Mouse (Mus musculus): Measurements from ENCODE around the gene 4933424G06Rik.

Gene 4933424G06Rik

DNA sequence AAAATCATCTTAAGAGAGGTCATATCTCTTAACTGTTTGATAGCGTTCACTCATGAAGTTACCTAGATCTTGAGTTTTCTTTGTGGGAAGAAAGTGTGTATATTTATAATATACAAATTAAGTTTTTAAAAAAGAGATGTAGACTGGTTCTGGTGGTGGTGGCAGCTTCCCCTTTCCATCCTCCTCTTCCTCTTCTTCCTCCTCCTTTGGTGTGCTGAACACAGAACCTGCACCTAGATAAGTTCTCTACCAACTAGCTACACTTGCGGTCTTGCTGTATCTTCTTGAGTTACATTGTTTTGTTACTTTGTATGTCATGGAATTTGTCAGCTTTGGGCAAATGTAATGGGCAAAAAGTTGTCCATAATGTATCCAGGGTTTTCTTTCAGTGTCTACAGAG, 1.2 kb downstream of the 4933424G06Rik start:
- DNase-seq, result no peak

DNA sequence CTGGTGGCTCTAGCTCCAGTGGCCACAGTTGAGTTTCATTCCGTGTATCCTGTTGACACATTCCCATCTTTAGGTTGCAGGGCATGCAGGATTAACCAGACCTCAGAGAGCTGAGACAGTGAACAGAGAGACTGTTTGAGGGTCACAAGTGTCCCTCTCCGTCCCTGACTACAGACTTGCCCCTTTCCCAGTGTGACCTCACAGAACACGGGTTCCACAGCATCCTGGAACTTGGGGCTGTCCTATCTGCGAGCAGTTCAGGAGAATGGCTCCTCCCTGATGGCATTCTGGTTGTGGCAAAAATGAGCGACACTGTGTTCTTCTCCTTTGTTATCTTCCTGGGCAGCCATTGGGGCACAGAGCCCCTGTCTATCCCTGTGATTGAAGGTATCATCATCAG, 4.4 kb downstream of the 4933424G06Rik start, which contains the start of gene Actr1b:
TSS of gene Actr1b (minus strand) at position 112 of the 400 bp plus-strand sequence.
- peak; percentile 77 for DNase-seq

DNA sequence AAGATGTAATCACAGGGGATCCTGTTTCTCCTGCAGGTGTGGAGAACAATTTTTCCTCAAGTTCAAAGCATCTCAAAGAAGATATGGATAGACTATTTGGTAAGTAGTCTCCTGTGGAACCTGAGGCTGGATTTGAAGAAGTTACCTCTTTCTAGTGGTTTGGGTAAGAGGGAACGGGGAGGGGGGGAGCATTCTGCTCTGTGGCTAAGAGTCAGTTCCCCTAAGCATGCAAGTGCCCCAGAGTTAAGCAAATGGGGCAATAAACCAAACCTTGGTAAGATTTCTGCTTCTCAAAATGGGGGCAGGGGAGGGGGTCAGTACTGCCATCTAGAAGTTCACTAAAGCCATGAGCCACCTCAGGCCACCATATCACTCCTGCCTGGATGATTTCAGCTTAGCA, 8.8 kb downstream of the 4933424G06Rik start:
- no peak for DNase-seq

DNA sequence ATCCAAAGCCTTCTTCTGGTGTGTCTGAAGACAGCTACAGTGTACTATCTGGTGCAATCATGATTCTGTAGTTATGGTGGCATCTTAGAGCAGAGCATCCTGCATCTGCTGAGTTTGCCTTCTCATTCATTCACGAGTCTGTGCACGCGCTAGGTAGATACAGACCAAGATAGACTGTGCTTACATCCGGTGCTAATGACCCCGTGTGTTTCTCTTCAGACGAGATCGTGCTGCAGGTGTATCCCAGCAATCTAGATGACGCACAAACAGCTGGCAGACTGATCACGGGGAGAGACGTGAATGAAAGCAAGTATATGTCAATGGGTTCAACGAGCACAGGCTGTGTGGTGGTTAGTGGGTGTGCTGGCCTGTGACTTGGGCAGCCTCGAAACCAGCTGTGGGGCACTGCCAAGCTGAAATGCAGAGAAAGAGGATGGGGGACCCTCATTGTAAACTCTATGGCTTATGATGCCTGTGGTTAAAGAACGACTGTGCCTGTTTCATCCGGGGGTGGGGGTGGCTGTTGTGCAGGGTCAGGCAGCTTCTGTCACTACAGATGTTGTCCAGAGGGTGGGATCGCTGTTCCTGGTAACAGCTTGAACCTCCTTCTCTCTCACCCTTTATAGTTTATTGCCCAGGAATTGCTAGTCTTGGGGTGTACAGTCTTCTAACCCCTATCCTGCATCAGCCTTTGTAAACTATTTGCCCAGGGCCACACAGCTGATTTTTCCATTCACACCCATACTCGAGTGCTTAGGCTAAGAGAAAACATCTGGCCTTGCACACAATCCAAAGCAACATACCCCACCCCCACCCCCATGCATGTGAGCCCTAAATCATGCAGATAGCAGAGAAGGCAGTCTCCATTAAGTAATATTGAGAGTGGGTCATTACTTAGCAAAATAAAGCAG, 13.5 kb downstream of the 4933424G06Rik start:
- DNase-seq, result no peak

DNA sequence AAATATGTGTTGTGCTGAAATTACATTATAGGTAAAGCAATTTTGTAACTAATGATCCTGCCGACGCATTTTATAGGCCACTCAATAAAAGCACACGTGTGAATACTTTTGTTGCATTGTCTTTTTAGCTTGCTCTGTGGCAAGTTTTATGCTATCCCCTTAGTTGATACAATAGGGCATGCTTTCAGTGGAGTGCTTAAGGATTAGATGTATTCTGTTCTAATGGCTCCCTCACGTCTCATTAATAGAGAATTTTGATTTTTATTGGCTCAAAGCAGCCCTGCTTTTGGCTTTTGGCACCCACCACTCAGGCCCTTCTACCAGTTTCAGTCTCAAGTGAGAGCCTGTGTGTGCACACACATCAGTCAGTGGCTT, 14.1 kb downstream of the 4933424G06Rik start:
- DNase-seq, result no peak

DNA sequence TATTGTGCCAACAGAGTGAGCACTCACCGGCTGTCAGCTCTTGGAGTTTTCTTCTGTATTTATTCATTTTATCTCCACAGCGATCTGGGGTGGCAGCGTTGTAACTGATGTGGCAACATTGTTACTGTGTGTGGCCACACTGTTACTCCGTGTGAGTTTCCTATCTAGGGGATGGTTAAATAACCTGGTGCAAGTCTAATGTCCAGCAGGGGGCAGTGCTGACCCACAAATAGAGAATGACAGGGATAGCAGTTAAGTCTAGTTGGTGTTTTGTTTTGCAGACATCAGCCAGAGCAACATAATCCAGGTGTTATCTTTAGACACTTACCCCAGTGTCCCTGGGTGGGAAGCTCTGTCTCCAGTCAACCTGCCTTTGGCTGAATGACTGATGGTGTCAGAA, 27.4 kb downstream of the 4933424G06Rik start:
- DNase-seq, result peak; percentile 94

DNA sequence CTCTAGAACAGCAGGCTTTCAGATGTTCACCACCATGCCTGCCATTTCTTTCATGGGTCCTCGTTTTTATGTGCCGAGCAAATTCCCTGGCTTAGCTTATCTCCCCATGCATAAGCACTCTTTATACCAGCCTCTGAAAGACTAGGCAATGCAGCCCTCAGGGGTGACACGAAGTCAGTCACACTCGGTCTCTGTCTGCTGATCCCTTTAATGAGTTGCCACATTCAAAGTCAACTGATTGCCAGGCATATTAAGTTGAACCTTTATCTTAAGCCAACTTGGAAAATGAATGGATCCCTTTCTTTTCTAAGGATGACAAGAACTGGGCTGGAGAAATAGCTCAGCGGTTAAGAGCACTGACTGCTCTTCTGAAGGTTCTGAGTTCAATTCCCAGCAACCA, 29.3 kb downstream of the 4933424G06Rik start:
- DNase-seq, result peak; percentile 63

DNA sequence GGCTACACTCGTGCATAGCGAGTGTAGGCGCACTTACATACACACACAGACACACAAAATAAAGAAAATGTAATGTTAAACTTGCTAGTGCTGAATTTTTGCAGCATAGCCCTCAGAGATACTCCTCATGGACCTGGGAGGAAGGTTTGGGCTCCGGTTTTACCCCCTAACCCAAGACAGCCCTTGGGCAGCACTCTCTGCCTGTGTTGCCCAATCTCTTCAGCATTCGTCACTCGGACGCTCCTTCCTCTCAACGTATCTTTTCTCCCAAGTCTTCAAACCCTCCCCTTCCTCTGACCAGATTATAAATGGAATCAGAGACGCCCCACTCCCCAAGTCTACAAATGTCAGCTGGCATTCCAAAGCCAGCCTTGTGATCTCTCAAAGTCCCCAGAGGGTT, 33.1 kb downstream of the 4933424G06Rik start:
- peak; percentile 60 for DNase-seq

DNA sequence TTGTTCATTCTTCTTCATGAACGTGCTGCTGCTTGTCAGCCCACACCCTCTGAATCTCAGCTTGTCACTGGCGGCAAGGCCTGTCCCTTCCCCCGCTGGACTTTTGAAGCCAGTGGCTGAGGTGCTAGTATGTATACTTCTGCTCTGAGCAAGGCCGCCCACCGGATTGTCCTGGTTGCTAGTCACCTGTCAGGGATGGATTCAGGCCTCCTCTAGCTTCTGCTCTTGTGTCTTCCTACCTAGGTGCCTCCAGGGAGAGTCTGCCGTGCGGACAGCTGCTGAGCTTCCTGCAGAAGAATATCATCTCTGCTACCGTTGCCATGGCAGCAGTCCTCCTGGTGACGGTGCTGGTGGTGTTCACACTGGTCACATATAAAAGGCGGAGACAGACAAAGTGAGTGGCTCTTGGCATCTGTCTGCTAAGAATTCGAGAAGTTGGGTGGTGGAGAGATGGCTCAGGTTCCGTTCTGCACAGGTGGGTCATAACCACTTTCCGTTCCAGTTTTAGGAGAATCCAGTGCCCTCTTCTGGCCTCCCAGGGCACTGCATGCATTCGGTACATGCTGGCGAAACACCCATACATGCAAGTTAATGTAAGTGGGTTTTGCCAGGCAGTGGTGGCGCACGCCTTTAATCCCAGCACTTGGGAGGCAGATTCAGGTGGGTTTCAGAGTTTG, 34.5 kb downstream of the 4933424G06Rik start:
- DNase-seq, result peak; percentile 87

DNA sequence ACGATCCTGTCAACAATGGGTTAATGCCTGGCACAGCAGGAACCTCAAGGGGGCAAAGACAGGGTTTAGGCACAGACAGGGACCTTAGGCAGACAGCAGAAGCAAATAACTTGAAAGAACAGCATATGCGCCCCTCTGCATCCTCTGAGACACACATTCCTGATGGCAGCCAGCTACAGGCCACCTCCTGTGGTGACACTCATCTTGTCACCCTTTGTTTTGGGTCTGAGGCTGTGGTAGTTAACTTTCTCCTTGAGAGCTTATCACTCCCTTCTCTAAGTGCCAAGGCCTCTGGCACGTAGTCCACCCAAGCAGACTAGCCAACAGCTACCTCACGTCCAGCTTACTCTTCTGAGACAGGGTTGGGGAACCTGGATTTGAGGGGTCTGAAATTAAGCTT, 35.7 kb downstream of the 4933424G06Rik start:
- DNase-seq, result peak; percentile 61

DNA sequence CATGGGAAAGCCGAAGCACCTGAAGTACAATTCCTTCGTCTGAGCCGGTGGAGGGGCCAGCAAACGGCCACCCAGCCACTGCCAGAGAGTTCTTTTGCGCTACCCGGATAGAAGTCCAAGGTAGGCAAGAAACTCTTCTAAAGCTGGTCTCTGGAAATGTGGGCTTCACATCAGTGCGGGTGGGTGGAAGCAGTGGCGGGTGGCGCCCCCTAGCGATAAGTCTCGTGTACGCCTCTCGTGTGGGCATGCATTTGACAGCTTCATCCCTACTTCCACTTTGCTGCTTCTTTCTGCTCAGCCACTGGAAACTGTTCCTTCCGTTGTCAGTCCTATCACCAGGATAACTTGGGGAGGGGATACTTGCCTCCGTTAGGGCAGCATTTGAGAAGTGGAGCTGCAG, 36.5 kb downstream of the 4933424G06Rik start:
- peak; percentile 74 for DNase-seq

DNA sequence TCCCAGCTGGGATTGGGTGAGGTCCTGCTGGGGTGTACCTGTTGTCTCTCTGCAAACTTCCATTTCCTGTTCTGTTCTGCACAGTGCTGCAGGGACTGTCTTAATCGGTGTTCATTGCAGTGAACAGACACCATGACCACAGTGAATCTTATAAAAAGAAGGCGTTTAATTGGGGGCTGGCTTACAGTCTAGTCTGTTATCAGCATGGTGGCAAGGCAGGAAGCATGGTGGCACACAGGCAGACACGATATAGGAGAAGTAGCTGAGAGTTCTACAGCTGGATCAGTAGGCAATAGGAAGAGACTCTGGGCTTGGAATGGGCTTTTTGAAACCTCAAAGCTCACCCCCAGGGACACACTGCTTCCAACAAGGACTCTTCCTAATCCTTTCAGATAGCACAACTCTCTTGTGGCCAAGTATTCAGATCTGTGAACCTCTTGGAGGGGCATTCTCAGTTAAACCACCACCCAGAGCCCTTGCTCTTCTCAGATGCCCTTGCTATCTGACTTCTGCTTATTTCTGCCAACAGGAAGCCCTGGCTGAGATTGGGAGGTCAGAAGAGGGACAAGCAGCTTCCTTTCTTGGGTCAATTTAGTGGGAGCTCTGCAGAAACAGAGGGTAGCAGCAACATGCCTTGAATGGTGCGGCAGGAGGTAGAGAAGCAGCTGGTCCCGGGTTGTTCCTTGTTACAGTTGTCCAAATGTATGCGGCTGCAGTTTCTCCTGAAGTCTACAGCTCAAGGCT, 44.2 kb downstream of the 4933424G06Rik start:
- DNase-seq, result peak; percentile 88

DNA sequence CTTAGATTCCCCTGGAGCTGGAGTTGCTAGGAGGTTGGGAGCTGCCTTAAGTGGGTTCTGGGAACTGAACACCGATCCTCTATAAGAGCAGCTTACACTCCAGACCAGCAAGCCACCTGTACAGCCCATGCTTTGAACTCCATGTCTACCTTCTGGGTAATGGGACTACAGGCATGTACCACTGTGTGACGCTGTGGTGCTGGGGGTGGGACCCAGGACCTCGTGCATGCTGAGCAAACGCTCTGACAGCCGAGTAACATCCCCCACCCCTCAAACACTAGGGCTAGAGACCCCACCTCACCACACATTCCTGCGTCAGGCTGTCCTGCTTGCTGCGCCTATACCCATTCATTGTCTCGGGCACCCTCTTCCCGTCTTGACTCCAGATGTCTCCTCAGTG, 48.6 kb downstream of the 4933424G06Rik start:
- peak; percentile 64 for DNase-seq

DNA sequence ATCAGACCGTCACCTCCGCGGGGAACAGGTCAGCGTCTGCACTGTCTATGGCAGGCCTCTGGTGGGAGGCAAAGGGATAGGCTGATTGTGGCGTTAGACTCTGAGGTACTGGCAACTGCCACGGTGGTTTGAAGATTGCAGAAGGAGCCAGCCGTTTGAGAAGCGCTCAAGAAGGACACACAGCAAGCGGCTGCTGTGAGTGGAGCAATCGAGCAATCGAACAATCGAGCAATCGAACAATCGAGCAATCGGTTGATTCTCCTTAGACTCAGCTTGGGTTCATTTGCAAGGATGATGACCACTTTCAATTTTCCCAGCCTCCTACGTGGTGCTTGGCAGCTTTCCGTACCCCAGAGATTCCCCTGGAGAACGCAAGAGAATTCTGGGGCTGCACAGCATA, 49.1 kb downstream of the 4933424G06Rik start:
- DNase-seq, result no peak

DNA sequence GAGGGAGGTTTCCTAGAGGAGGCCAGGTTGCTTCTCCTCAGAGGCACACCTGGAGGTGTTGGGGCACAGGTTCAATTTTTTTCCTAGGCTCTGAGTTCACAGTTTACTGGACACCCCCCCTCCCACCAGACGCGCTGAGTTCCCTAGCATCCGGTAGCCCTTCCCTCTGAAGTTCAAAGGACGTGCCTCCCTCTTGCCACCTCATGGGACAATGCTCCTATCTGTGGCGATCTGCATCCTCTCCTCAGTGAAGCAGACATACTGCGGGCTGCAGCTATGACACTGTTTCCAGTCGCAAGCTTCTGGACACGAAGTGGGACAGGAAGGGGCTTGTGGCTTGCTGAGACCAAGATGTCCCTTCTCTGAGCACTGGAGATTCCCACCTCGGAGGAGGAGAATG, 50.5 kb downstream of the 4933424G06Rik start:
- peak; percentile 53 for DNase-seq

DNA sequence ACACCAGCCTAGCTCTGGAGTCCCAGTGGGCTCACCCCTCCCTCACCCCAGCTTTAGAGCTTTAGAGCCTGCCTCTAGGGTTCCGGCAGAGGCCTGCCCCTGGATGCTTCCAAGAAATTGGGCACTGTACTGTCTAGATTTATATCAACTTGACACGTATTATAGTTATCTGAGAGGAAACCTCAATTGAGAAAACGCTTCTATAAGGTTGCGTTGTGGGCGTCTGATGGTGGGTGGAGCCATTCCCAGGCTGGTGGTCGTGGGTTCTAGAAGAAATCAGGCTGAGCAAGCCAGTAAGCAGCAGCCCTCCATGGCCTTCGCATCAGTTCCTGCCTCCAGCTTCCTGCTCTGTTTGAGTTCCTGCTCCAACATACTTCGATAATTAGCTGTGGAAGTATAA, 51.1 kb downstream of the 4933424G06Rik start:
- DNase-seq, result peak; percentile 49

DNA sequence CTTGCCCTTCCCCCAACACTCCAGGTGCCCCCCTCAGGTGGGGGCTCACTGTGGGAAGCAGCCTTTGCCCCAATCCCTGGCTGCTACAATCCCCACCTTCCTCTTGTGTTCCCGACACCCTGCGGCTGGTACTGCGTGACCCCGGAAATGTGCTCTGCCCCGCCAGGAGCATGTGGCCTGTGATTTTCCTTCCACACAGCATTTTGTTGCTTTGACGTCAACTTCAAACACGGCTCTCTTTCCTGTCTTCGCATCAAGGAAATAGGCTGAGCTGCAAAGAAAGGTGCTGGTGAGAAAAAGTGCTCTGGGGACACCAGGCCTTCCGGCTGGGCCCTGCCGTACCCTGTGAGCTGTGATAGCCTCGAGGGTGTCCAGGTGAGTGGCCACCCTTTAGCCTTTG, 51.6 kb downstream of the 4933424G06Rik start, which contains the start of gene Zap70:
TSS of gene Zap70 (plus strand) at position 231 of the 400 bp plus-strand sequence.
- peak; percentile 87 for DNase-seq

DNA sequence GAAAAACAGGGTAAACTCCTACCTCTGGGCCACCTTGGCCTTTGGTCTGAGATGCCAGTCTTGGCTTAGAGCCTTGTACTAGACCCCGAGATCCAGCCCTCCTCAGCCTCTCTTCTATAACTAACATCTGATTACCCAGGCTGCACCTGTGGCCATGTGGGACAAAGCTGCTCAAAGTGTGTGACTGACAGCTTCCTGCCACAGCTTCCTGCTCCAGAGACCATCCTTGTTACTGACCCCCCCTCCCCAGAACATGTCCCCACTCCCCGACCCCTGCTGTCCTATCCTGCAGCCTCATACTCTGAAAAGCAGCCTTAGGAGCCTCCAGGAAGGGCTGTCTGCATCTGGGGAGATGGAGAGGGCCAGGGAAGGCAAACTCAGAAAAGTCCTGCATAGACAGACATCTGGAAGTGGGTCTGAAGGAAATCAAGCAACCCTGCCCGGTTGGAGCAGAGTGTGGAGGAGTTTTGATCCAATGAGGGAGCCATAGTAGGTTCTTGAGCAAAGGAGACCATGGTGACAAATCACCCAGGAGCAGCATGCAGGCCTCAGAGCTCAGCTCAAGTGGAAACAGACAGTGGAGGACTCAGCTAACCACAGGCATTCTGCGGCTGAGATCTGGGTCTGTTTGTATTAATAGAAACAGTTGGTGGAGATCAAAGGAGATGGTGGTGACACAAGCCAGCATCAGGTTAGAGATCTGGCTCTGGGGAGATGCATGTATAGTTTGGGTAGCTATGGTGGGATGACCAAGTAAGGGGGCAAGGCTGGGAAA, 56.7 kb downstream of the 4933424G06Rik start:
- DNase-seq, result no peak

DNA sequence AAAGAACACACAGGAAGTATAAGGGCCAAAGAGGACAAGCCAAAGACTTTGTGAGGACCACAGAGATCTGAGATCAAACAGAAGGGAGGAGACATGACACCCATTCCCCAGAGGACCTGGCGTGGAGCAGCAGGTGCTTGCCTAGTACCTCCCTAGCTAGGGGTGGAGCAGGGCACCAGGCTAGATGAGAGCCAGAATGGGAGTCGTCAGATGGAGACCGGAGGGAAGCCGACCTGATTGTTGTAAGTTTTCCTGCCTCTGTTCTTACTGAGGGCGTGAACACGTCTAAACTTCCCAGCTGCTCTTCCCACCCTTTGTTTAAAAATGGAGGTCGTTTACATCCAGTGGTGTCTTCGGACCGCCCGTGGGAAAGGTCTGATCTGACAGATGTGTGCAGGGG, 57.4 kb downstream of the 4933424G06Rik start:
- DNase-seq, result no peak

DNA sequence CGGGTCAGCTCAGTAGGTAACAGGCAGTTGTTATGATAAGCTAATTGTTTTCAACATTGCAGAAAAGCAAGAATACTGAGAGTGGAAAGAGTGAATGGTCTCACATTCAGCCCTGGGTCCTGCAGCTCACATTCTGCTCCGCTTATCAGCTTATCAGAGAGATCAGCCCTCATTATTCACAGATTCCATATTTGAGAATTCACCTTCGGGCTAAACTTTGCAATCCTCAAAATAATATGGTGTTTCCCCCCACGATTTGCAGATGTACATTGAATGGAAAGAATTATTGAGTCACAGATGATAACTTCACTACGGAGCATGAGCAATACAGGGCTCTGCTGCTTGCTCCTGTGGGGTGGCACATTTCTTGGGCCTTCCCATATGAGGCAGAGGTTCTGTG, 58.8 kb downstream of the 4933424G06Rik start:
- DNase-seq, result no peak

DNA sequence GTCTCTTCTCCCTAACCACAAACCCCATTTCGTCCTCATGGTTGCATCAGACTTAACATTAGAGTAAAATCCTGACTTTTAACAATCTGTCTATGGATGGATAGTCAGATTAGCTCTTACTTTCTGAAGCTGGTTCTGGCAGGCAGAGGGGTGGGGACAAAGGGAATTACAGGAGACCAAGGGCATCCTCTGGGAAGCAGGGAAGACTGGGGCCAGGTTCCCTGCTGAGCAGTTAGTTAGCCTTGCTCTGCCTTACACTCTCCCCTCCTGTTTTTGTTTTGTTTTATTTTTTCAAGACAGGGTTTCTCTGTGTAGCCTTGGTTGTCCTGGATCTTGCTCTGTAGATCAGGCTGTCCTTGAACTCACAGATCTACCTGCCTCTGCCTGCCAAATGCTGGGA, 60.0 kb downstream of the 4933424G06Rik start:
- no peak for DNase-seq

DNA sequence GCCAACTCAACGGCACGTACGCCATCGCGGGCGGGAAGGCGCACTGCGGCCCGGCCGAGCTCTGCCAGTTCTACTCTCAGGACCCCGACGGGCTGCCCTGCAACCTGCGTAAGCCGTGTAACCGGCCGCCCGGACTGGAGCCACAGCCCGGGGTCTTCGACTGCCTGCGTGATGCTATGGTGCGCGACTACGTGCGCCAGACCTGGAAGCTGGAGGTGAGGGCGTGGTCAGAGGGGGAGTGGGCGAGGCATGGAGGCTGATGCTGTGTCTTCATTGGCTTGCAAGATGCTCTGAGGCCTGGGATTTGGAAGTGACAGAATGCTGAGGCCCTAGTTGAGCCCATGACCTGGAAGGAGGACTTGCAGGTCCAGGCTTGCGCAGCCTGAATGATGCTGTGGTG, 61.0 kb downstream of the 4933424G06Rik start:
- no peak for DNase-seq
